Mouse (Mus musculus) lung, adult 2 months (tissue): ENCODE results near the gene 1700001C19Rik.

Experiments
- CTCF ChIP-seq: fragments of 200-500 bp; IDR thresholded peaks from 2 replicates; pipeline ENCODE4 v1.5.1; 2011; ENCODE audit warnings: mild to moderate bottlenecking, low read length, control low read depth; ENCODE audit not compliant: insufficient read depth
- POLR2A ChIP-seq: fragments of 200-500 bp; IDR thresholded peaks from 2 replicates; pipeline ENCODE4 v1.6.1; 2011; ENCODE audit warnings: low read depth, mild to moderate bottlenecking, control low read depth, low read length, borderline replicate concordance; ENCODE audit errors: extremely low read depth

DNA sequence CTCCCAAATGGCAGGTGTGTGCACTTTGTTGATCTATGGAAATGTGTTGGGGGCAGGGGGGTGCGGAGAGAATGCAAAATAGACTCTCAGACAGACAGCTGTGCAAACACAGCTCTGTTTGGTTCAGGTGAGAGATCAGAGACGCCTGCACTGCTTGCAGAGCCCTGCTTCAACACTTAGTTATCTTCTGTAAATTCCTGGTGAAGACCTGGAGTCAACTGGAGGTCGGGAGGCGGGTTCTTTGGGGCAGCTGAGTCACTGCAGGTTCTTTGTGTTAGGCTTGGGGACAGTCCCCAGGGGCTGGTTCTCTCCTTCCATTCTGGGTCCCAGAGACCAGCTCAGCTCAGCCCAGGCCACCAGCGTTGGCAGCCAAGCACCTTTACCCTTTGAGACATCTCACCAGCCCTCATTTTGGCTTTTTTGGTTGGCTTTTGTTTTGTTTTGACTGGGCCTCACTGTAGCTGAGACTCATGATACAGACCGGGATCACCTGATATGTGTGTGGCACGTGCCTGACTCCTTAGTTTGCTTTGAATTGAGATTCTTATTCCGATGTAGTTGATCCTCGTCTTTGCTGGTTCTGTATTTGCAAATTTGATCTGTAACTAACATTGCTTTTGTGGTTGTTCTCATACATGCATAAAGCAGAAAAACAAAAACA lies 25.7 kb upstream of the 1700001C19Rik start:
- TF ChIP-seq CTCF (no peak), POLR2A (no peak)
